Mouse (Mus musculus) forebrain, embryonic 16.5 days (tissue): ENCODE data around the gene Klrd1. TPM values are rescaled to one million over a fixed set of nuclear protein-coding genes. Genes with fewer than 3 reads are reported as not detected.
"Not testable (repeated sequence)": the region's sequence is repeated elsewhere in the genome, so short reads cannot be mapped to it uniquely, and the experiment has no call there.

Experiments used
- ATAC-seq: fragments of 200-750 bp; cut with Nextera tagmentation; 2 replicates; pipeline ENCODE4 v1.8.0; 2017; ENCODE audit warnings: mild to moderate bottlenecking, moderate library complexity
- H3K27ac ChIP-seq: fragments of 300-500 bp; sonication (generic); 2 replicates; pipeline ENCODE4 v1.5.1; 2014; ENCODE audit warnings: low read length, control low read depth
- H3K27me3 ChIP-seq: fragments of 300-500 bp; sonication (generic); replicated peaks from 2 replicates; pipeline ENCODE4 v1.6.1; 2014; ENCODE audit warnings: low read length; ENCODE audit not compliant: control insufficient read depth, insufficient read depth
- H3K36me3 ChIP-seq: fragments of 300-500 bp; sonication (generic); 2 replicates; pipeline ENCODE4 v1.6.1; 2014; ENCODE audit not compliant: control insufficient read depth, insufficient read depth
- H3K4me1 ChIP-seq: fragments of 300-500 bp; sonication (generic); replicated peaks from 2 replicates; pipeline ENCODE4 v1.6.1; 2014; ENCODE audit warnings: low read length; ENCODE audit not compliant: control insufficient read depth, insufficient read depth
- H3K4me2 ChIP-seq: fragments of 300-500 bp; sonication (generic); 2 replicates; pipeline ENCODE4 v1.6.1; 2014; ENCODE audit warnings: mild to moderate bottlenecking, low read length, control low read depth
- H3K4me3 ChIP-seq: fragments of 300-500 bp; sonication (generic); replicated peaks from 2 replicates; pipeline ENCODE4 v1.5.1; 2014; ENCODE audit warnings: mild to moderate bottlenecking, low read length, control low read depth
- H3K9ac ChIP-seq: fragments of 300-500 bp; sonication (generic); replicated peaks from 2 replicates; pipeline ENCODE4 v1.6.1; 2014; ENCODE audit warnings: low read depth, low read length, control low read depth
- H3K9me3 ChIP-seq: fragments of 300-500 bp; sonication (generic); 2 replicates; pipeline ENCODE4 v1.6.1; 2016; ENCODE audit warnings: low read length; ENCODE audit not compliant: control insufficient read depth
- WGBS: fragments of 180-500 bp; shearing (Covaris S2); extraction: QIAGEN DNeasy Blood & Tissue Kit; methylation state at CpG from one replicate; pipeline ENCODE4 v1.1.7; 2014; 5-methylcytosine and 5-hydroxymethylcytosine counted together
- polyA plus RNA-seq: library from polyadenylated mRNA; unstranded; fragments of >200 nt; fragmentation: Nextera tagmentation; extraction: Ambion mirVana; gene quantifications from 2 replicates; pipeline ENCODE4 v1.2.1, GENCODE M21; 2015

Gene Klrd1
- polyA plus RNA-seq, 1 experiment from 2014 or later: not detected

DNA sequence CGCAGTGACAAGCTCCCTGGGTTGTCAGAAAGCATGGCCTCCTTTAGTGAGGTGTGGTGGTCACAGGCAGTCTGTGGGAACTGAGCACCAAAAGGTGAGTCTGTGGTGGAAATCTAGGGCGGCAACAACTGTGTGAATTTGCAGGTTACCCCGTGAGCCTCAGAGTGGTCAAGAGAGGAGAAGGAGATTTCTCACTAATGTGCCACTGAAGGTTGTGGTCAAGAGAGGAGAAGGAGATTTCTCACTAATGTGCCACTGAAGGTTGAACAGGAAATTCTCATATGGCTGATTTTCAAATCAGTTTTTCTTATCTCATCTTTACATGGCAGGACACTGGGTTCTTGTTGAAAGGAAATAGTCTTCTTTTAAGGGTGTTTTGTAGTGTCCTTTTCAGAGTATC lies 52.5 kb downstream of the Klrd1 start:
- not testable (repeated sequence) for H3K4me3 ChIP-seq, H3K27me3 ChIP-seq, H3K4me2 ChIP-seq, H3K4me1 ChIP-seq, ATAC-seq, H3K9me3 ChIP-seq, H3K9ac ChIP-seq, H3K27ac ChIP-seq, H3K36me3 ChIP-seq
- 100% methylated on average over 1 of the region's 3 CpGs for WGBS

Other genes with a start within 250 kb of the Klrd1 start
- gene Clec12a, start 249.1 kb upstream of the Klrd1 start, polyA plus RNA-seq: 0.18 and 0.27 TPM in 2 replicates
- not detected in 2 replicates for gene Clec12b, start 205.9 kb upstream of the Klrd1 start, polyA plus RNA-seq
- 0.86 and 1.2 TPM in 2 replicates for gene Clec1b, start 194.5 kb upstream of the Klrd1 start, polyA plus RNA-seq
- gene Clec9a, start 182.9 kb upstream of the Klrd1 start, polyA plus RNA-seq: 0.19 TPM in 1 of 2 replicates, not detected in the other
- gene Clec1a, start 139.8 kb upstream of the Klrd1 start, polyA plus RNA-seq: 0.80 and 0.84 TPM in 2 replicates
- not detected in 2 replicates for gene Olr1, start 84.6 kb upstream of the Klrd1 start, polyA plus RNA-seq
- 0.09 TPM in 1 of 2 replicates, not detected in the other for gene Tmem52b, start 79.2 kb upstream of the Klrd1 start, polyA plus RNA-seq
- 203 and 217 TPM in 2 replicates for gene Gabarapl1, start 58.6 kb upstream of the Klrd1 start, polyA plus RNA-seq
- not detected in 2 replicates for gene Klre1, start 13.9 kb upstream of the Klrd1 start, polyA plus RNA-seq
- gene Klrk1, start 32.1 kb downstream of the Klrd1 start, polyA plus RNA-seq: 0.25 TPM in 1 of 2 replicates, not detected in the other
- gene Klrc3, start 51.6 kb downstream of the Klrd1 start, polyA plus RNA-seq: not detected in 2 replicates
- gene Klrc2, start 68.9 kb downstream of the Klrd1 start, polyA plus RNA-seq: not detected in 2 replicates
- gene Klrc1, start 87.2 kb downstream of the Klrd1 start, polyA plus RNA-seq: not detected in 2 replicates
- gene Klri1, start 125.3 kb downstream of the Klrd1 start, polyA plus RNA-seq: not detected in 2 replicates
- gene Klri2, start 148.7 kb downstream of the Klrd1 start, polyA plus RNA-seq: not detected in 2 replicates
- not detected in 2 replicates for gene Gm156, start 192.5 kb downstream of the Klrd1 start, polyA plus RNA-seq